Mouse (Mus musculus) NIH3T3 (cell line): Measurements from ENCODE around the gene Cotl1.
"Not testable (repeated sequence)": the region's sequence is repeated elsewhere in the genome, so short reads cannot be mapped to it uniquely, and the experiment has no call there.

Experiments
- DNase-seq: peaks from one replicate; pipeline ENCODE4 v3.0.0-alpha.2; 2012; ENCODE audit warnings: low read depth

The Cotl1 gene

DNA sequence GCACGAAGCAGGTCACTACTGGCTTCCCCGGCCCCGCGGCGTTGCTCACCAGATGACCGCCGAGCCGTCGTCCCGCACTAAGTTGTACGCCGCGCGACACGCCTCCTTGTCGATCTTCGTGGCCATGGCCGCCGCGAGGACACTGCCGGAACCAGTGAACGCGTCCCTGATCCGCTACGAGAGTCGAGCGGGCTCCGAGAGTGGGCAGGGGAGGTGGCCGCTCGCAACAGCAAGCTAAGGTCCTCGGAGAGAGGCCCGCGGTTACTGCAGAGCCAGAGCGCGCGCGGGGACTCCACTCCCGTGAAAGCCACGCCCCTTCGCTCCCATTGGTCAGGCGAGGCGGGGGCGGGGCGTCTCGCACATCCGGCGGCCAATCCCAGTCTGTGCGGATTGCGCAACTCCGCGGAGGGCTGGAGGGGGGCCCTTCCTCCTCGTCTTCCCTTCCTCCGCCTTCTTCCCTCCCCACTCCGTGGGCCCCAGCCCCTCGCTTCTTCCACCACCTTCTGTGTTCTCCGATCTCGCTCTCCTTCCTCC, at the start of gene Cotl1:
TSS of gene Cotl1 (minus strand) at position 270 of the 534 bp plus-strand sequence.
- peak; percentile 99 for DNase-seq

DNA sequence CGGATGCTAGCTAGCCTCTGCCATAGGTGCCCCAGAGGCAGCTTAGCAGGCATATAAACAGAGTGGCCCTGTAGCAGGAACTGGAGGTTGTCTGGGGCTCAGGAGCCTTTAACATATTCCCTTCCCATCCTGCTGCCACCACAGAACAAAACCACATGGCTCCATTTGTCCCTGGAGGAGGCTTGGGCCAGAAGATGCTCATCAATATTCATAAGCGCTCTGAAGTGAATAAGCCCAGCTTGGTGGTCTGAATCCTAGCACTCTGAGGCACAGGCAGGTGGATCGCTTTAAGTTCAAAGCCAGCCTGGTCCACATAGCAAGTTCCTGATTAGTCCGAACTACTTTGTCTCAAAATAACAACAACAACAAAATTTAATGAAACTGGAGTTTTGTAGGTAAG, 47.7 kb upstream of the Cotl1 start:
- no peak for DNase-seq

- DNase-seq: peak; percentile 59
Measured at GRCm38 (mm10) chr8:119887130-119887529, 46.8 kb upstream of the Cotl1 start.

GRCm38 (mm10) chr8:119885612-119886011, 45.3 kb upstream of the Cotl1 start:
- DNase-seq: peak; percentile 87

- no peak for DNase-seq
Measured at GRCm38 (mm10) chr8:119883281-119883680, 42.9 kb upstream of the Cotl1 start.

GRCm38 (mm10) chr8:119881917-119882316, 41.6 kb upstream of the Cotl1 start:
- DNase-seq: no peak

DNA sequence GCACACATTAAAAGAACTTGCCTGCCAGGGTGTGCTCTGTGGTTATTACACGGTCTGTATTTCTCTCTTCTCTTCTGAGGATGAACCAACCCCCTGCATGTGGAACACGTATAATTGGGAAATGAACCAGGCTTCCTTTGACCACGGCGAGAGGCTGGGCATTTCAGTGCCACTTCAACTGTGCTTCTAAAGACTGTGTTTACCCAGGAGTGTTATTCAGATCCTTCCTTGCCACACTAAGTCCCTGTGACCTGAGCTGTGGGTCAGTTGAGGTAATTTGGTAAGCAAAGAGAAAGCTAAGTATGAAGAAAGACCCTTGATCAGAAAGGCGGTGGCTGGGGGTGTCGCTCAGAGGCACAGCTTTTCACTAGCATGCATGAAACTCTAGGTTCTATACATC, 41.0 kb upstream of the Cotl1 start:
- no peak for DNase-seq

- DNase-seq: no peak
Measured at GRCm38 (mm10) chr8:119873181-119873580, 32.8 kb upstream of the Cotl1 start.

- DNase-seq: no peak
Measured at GRCm38 (mm10) chr8:119869616-119870015, 29.3 kb upstream of the Cotl1 start.

- DNase-seq: peak; percentile 30
Measured at GRCm38 (mm10) chr8:119862749-119863148, 22.4 kb upstream of the Cotl1 start.

- no peak for DNase-seq
Measured at GRCm38 (mm10) chr8:119862390-119862734, 22.0 kb upstream of the Cotl1 start.

- peak; percentile 97 for DNase-seq
Measured at GRCm38 (mm10) chr8:119861706-119862389, 21.5 kb upstream of the Cotl1 start, which contains the start of gene Klhl36. Klhl36 (plus strand) TSS chr8:119862266.

DNA sequence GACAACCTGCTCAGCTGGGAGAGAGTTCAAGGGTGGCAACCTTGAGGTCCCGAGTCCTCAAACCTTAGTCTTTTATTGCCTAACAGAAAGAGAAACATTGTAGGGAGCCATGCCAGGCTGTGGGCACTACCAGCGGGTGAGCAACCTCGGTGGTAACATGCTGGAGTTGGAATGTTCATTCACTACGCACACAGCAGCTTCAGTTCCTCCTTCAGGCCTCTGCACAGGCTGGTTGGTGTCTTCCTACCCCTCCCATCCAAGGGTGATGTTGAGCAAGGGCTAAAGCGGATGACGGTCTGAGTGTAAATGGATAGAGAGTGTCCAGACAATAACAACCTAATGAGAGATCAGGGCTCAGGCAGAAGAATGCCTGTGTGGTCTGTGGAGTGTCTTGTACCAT, 17.4 kb upstream of the Cotl1 start:
- DNase-seq: no peak

- no peak for DNase-seq
Measured at GRCm38 (mm10) chr8:119855656-119856055, 15.3 kb upstream of the Cotl1 start.

DNA sequence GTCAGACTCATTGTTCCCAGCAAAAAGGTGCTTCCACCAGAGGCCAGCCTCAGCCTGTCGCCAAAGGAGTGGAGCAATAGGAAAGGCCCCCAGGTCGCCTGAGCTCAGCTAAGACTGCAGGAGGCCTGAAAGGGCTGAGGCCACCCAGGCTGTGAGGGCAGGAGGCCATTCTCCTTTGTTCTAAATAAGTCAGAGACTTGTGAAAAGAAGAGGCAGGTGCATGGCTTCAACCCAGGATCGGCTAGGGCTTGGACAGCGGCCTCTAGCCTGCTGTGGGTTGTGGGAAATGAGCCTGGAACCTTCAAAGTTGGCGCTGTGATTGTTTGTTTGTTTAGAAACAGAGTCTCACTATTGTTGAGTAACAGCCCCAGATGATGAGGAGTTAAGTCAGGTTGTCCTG, 13.7 kb upstream of the Cotl1 start:
- DNase-seq: no peak

- DNase-seq: no peak
Measured at GRCm38 (mm10) chr8:119853521-119853920, 13.2 kb upstream of the Cotl1 start.

DNA sequence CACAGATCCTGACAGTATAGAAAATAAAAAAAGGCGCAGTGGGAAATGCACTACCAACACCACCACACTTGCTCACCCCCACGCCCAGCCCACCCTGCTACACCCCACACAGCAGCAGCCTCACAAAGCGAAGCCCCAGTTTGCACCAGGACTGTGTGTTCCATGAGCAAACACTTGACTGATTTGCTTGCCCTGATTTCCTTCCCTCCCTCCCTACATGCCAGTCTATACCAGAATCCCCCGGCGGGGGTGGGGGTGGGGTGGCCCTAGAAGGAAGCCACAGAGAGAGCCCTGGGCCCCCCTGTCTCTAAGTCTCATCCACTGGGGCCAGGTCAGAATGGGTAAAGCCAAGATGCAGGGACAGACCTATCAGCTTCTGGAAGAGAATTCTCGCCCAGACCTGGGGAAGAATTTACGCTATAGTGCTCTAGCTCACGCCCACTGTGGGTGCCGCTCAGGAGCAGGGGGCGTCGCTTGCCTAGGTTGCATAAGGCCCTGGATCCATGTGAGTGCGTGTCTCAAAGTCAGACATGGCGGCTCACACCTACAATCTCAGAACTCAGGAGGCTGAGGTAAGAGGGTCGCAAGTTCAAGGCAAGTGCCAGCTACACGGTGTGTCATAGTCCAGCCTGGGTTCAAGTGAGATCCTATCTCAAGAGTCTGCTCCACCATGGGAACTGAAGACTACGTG, 7.0 kb upstream of the Cotl1 start:
- DNase-seq: no peak

DNA sequence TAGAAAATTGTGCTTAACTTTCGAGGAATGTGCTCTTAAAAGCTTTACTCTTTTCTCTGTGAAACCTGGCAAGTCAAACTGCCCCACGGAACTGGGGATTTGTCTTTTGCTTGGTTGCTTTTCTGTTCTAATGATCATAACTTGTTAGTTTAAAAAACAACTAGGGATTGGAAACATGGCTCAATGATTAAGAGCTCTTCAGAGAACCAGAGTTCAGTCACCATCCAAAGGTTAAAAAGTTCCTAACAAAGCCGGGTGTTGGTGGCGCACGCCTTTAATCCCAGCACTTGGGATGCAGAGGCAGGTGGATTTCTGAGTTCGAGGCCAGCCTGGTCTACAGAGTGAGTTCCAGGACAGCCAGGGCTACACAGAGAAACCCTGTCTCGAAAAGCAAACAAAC, 5.4 kb upstream of the Cotl1 start:
- not testable (repeated sequence) for DNase-seq

DNA sequence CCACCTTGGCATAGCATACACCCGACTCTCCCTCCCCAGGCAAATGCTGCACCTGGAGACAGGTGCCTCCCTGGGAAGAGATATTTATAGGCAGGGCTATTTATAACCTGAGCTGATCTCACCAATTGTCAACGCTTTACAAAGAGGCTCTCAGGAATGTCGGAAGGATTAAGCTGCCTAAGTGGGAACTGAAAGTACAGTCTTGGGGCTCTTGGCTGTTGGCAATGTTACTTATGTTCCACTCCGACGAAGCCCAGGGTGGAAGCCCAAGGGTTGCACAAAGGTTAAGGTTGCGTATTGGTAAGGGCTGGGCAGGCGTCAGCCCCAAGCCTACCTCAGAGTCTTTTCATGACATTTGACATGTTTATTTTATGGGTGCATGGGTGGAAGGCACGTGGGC, 4.2 kb upstream of the Cotl1 start:
- no peak for DNase-seq

GRCm38 (mm10) chr8:119843444-119843843, 3.1 kb upstream of the Cotl1 start:
- peak; percentile 90 for DNase-seq

- no peak for DNase-seq
Measured at GRCm38 (mm10) chr8:119840905-119841411, 614 bp upstream of the Cotl1 start.

- no peak for DNase-seq
Measured at GRCm38 (mm10) chr8:119839419-119840021, 824 bp downstream of the Cotl1 start.

GRCm38 (mm10) chr8:119838983-119839340, 1.4 kb downstream of the Cotl1 start:
- no peak for DNase-seq
